Mouse (Mus musculus) right cerebral cortex, postnatal 10 days (tissue): ENCODE data around the gene Ctnnbl1.

Experiments used
- DNase-seq, 2 experiments: peaks; one replicate each; pipeline ENCODE4 v3.0.0; 2021; ENCODE audit warnings: low spot score in 2 of 2

Gene Ctnnbl1

GRCm38 (mm10) chr2:157870247-157870646, 133.0 kb downstream of the Ctnnbl1 start:
- no peak for DNase-seq

GRCm38 (mm10) chr2:157873223-157873622, 136.0 kb downstream of the Ctnnbl1 start:
- peak; percentile 73 to 84 for DNase-seq

GRCm38 (mm10) chr2:157873691-157874090, 136.5 kb downstream of the Ctnnbl1 start:
- DNase-seq, result no peak

GRCm38 (mm10) chr2:157875111-157875510, 137.9 kb downstream of the Ctnnbl1 start:
- peak in 1 of 2 experiments; percentile 59 for DNase-seq

GRCm38 (mm10) chr2:157877394-157877793, 140.2 kb downstream of the Ctnnbl1 start:
- DNase-seq, result no peak

GRCm38 (mm10) chr2:157877967-157878366, 140.8 kb downstream of the Ctnnbl1 start:
- peak; percentile 49 to 81 for DNase-seq

GRCm38 (mm10) chr2:157881939-157882338, 144.7 kb downstream of the Ctnnbl1 start:
- DNase-seq, result no peak

GRCm38 (mm10) chr2:157887275-157888025, 150.2 kb downstream of the Ctnnbl1 start:
- DNase-seq, result no peak

- DNase-seq, result no peak
Observed at GRCm38 (mm10) chr2:157891166-157891565, 154.0 kb downstream of the Ctnnbl1 start.

GRCm38 (mm10) chr2:157897131-157897530, 159.9 kb downstream of the Ctnnbl1 start:
- no peak for DNase-seq

GRCm38 (mm10) chr2:157913204-157913636, 176.0 kb downstream of the Ctnnbl1 start:
- peak; percentile 65 to 73 for DNase-seq

- peak; percentile 65 to 66 for DNase-seq
Observed at GRCm38 (mm10) chr2:157913705-157914104, 176.5 kb downstream of the Ctnnbl1 start.

- peak; percentile 85 to 89 for DNase-seq
Observed at GRCm38 (mm10) chr2:157914105-157914764, 177.0 kb downstream of the Ctnnbl1 start, which contains the start of gene Vstm2l. Gene Vstm2l (plus strand): TSS chr2:157914653.

- peak; percentile 63 to 69 for DNase-seq
Observed at GRCm38 (mm10) chr2:157914889-157915517, 177.8 kb downstream of the Ctnnbl1 start.

- DNase-seq, result no peak
Observed at GRCm38 (mm10) chr2:157918529-157918928, 181.3 kb downstream of the Ctnnbl1 start.

GRCm38 (mm10) chr2:157921551-157921950, 184.3 kb downstream of the Ctnnbl1 start:
- no peak for DNase-seq

GRCm38 (mm10) chr2:157923406-157923805, 186.2 kb downstream of the Ctnnbl1 start:
- DNase-seq, result no peak

- no peak for DNase-seq
Observed at GRCm38 (mm10) chr2:157924504-157924903, 187.3 kb downstream of the Ctnnbl1 start.

GRCm38 (mm10) chr2:157926502-157926901, 189.3 kb downstream of the Ctnnbl1 start:
- DNase-seq, result peak in 1 of 2 experiments; percentile 59

GRCm38 (mm10) chr2:157926927-157927326, 189.7 kb downstream of the Ctnnbl1 start:
- no peak for DNase-seq

GRCm38 (mm10) chr2:157927397-157927796, 190.2 kb downstream of the Ctnnbl1 start:
- DNase-seq, result no peak

- no peak for DNase-seq
Observed at GRCm38 (mm10) chr2:157927815-157928214, 190.6 kb downstream of the Ctnnbl1 start.
